Mouse (Mus musculus) forebrain, embryonic 11.5 days (tissue): ENCODE measurements around the gene Mapk7. TPM values are rescaled to one million over a fixed set of nuclear protein-coding genes. Genes with fewer than 3 reads are reported as not detected.

Source experiments
- ATAC-seq: fragments of 200-750 bp; cut with Nextera tagmentation; replicated peaks from 2 replicates; pipeline ENCODE4 v1.8.0; 2017; ENCODE audit warnings: moderate TSS enrichment; ENCODE audit not compliant: low FRiP score
- DNase-seq: peaks from one replicate; pipeline ENCODE4 v3.0.0-alpha.2; 2017; ENCODE audit warnings: low spot score
- H3K27ac ChIP-seq: fragments of 300-500 bp; sonication (generic); 2 replicates; pipeline ENCODE4 v1.5.1; 2014; ENCODE audit warnings: low read depth, low read length
- H3K27me3 ChIP-seq: fragments of 300-500 bp; sonication (generic); 2 replicates; pipeline ENCODE4 v1.6.1; 2014; ENCODE audit warnings: mild to moderate bottlenecking, low read length, mixed read lengths; ENCODE audit not compliant: control insufficient read depth, insufficient read depth
- H3K36me3 ChIP-seq: fragments of 300-500 bp; sonication (generic); 2 replicates; pipeline ENCODE4 v1.6.1; 2014; ENCODE audit warnings: mild to moderate bottlenecking, low read length, moderate library complexity, mixed read lengths; ENCODE audit not compliant: control insufficient read depth, insufficient read depth
- H3K4me1 ChIP-seq: fragments of 300-500 bp; sonication (generic); replicated peaks from 2 replicates; pipeline ENCODE4 v1.6.1; 2014; ENCODE audit warnings: low read length, mixed read lengths; ENCODE audit not compliant: control insufficient read depth, insufficient read depth
- H3K4me2 ChIP-seq: fragments of 300-500 bp; sonication (generic); 2 replicates; pipeline ENCODE4 v1.6.1; 2014; ENCODE audit warnings: low read depth, mild to moderate bottlenecking, low read length, moderate library complexity, mixed read lengths; ENCODE audit not compliant: severe bottlenecking
- H3K4me3 ChIP-seq: fragments of 300-500 bp; sonication (generic); 2 replicates; pipeline ENCODE4 v1.5.1; 2014; ENCODE audit warnings: low read depth, low read length
- H3K9ac ChIP-seq: fragments of 300-500 bp; sonication (generic); 2 replicates; pipeline ENCODE4 v1.6.1; 2014; ENCODE audit warnings: low read length
- H3K9me3 ChIP-seq: fragments of 300-500 bp; sonication (generic); 2 replicates; pipeline ENCODE4 v1.6.1; 2016; ENCODE audit warnings: low read length, mixed read lengths; ENCODE audit not compliant: control insufficient read depth
- WGBS: fragments of 180-500 bp; shearing (Covaris S2); extraction: QIAGEN DNeasy Blood & Tissue Kit; methylation state at CpG from one replicate; pipeline ENCODE4 v1.1.7; 2014; 5-methylcytosine and 5-hydroxymethylcytosine counted together
- polyA plus RNA-seq: library from polyadenylated mRNA; unstranded; fragments of >200 nt; fragmentation: Nextera tagmentation; extraction: Ambion mirVana; gene quantifications from 2 replicates; pipeline ENCODE4 v1.2.1, GENCODE M21; 2014

Gene Mapk7
- polyA plus RNA-seq, 1 experiment from 2014 or later = 80.1 TPM

- Histone ChIP-seq H3K9ac (no peak overlapping the region), H3K4me3 (no peak overlapping the region), H3K36me3 (no peaks in the 10 kb centered on the region), H3K4me2 (no peak overlapping the region), H3K9me3 (no peaks in the 10 kb centered on the region), H3K27ac (no peak overlapping the region), H3K4me1 (peaks cover 10% of the 10 kb centered on the region; the same call in 1 of the 2 replicates), H3K27me3 (no peaks in the 10 kb centered on the region)
- no peak for ATAC-seq
- no peak for DNase-seq
- WGBS = 87% methylated on average over 4 of the region's 4 CpGs
Observed at GRCm38 (mm10) chr11:61478788-61479187, 15.4 kb downstream of the Mapk7 start.

- Histone ChIP-seq H3K9ac (no peak overlapping the region; the same call in 1 of the 2 replicates), H3K27me3 (no peaks in the 10 kb centered on the region), H3K4me1 (0 out of 2 replicates have a peak, but pooled peaks cover 8% of the 10 kb centered on the region), H3K4me2 (0 out of 2 replicates have a peak overlapping the region, but pooled peaks have one; percentile 6), H3K9me3 (no peaks in the 10 kb centered on the region), H3K27ac (no peak overlapping the region), H3K36me3 (no peaks in the 10 kb centered on the region), H3K4me3 (no peak overlapping the region)
- DNase-seq (no peak), ATAC-seq (no peak)
- WGBS = 49% methylated on average over 17 of the region's 17 CpGs
Observed at GRCm38 (mm10) chr11:61477566-61478508, 16.4 kb downstream of the Mapk7 start.

- Histone ChIP-seq H3K36me3 (no peaks in the 10 kb centered on the region), H3K27me3 (no peaks in the 10 kb centered on the region), H3K27ac (no peak overlapping the region), H3K4me3 (no peak overlapping the region), H3K9me3 (no peaks in the 10 kb centered on the region), H3K4me2 (0 out of 2 replicates have a peak overlapping the region, but pooled peaks have one; percentile 6), H3K4me1 (0 out of 2 replicates have a peak, but pooled peaks cover 8% of the 10 kb centered on the region), H3K9ac (no peak overlapping the region)
- DNase-seq = no peak
- ATAC-seq = no peak
- WGBS = 50% methylated on average over 12 of the region's 12 CpGs
Observed at GRCm38 (mm10) chr11:61476786-61477382, 17.3 kb downstream of the Mapk7 start.

- ATAC-seq = no peak
- no peak overlapping the region for H3K4me3 ChIP-seq
- no peak overlapping the region for H3K27ac ChIP-seq
- no peak for DNase-seq
- 81% methylated on average over 4 of the region's 4 CpGs for whole genome bisulfite sequencing
- no peak overlapping the region for H3K9ac ChIP-seq
- no peaks in the 10 kb centered on the region for H3K36me3 ChIP-seq
- H3K27me3 ChIP-seq = no peaks in the 10 kb centered on the region
- H3K4me2 ChIP-seq = no peak overlapping the region
- H3K9me3 ChIP-seq = no peaks in the 10 kb centered on the region
- H3K4me1 ChIP-seq = 0 out of 2 replicates have a peak, but pooled peaks cover 8% of the 10 kb centered on the region
Observed at GRCm38 (mm10) chr11:61473630-61474029, 20.6 kb downstream of the Mapk7 start.

- no peak overlapping the region for H3K9ac ChIP-seq
- H3K9me3 ChIP-seq = no peaks in the 10 kb centered on the region
- ATAC-seq (no peak), DNase-seq (no peak)
- H3K36me3 ChIP-seq = no peaks in the 10 kb centered on the region
- H3K4me3 ChIP-seq = no peak overlapping the region
- H3K4me2 ChIP-seq = no peak overlapping the region
- H3K4me1 ChIP-seq = no peaks in the 10 kb centered on the region
- no peaks in the 10 kb centered on the region for H3K27me3 ChIP-seq
- no peak overlapping the region for H3K27ac ChIP-seq
Observed at GRCm38 (mm10) chr11:61470880-61471279, 23.3 kb downstream of the Mapk7 start.

GRCm38 (mm10) chr11:61469317-61469917 is 24.8 kb downstream of the Mapk7 start:
- Histone ChIP-seq H3K36me3 (no peaks in the 10 kb centered on the region), H3K4me1 (no peaks in the 10 kb centered on the region), H3K9ac (no peak overlapping the region), H3K4me2 (no peak overlapping the region), H3K4me3 (no peak overlapping the region), H3K27ac (no peak overlapping the region), H3K9me3 (no peaks in the 10 kb centered on the region), H3K27me3 (no peaks in the 10 kb centered on the region)
- 78% methylated on average over 7 of the region's 7 CpGs for WGBS
- DNase-seq (no peak), ATAC-seq (no peak)

- 90% methylated on average over 4 of the region's 4 CpGs for WGBS
Observed at GRCm38 (mm10) chr11:61468534-61468933, 25.7 kb downstream of the Mapk7 start.

GRCm38 (mm10) chr11:61465422-61465821 is 28.8 kb downstream of the Mapk7 start:
- H3K4me3 ChIP-seq = no peak overlapping the region
- H3K27ac ChIP-seq = no peak overlapping the region
- H3K27me3 ChIP-seq = no peaks in the 10 kb centered on the region
- no peaks in the 10 kb centered on the region for H3K9me3 ChIP-seq
- no peaks in the 10 kb centered on the region for H3K36me3 ChIP-seq
- WGBS = 73% methylated on average over 4 of the region's 4 CpGs
- no peak for ATAC-seq
- no peak overlapping the region for H3K4me2 ChIP-seq
- DNase-seq = no peak
- no peaks in the 10 kb centered on the region for H3K4me1 ChIP-seq
- H3K9ac ChIP-seq = no peak overlapping the region

More at GRCm38 (mm10) chr11:61468534-61468933, 25.7 kb downstream of the Mapk7 start:
- Histone ChIP-seq H3K27me3 (no peaks in the 10 kb centered on the region), H3K27ac (no peak overlapping the region), H3K4me1 (no peaks in the 10 kb centered on the region), H3K9me3 (no peaks in the 10 kb centered on the region), H3K4me3 (no peak overlapping the region), H3K4me2 (no peak overlapping the region), H3K9ac (no peak overlapping the region), H3K36me3 (no peaks in the 10 kb centered on the region)
- no peak for DNase-seq
- no peak for ATAC-seq
